Mouse (Mus musculus) gastrocnemius, adult 18-20 months (tissue): ENCODE results near the gene Gm7980. TPM values are rescaled to one million over a fixed set of nuclear protein-coding genes. Genes with fewer than 3 reads are reported as not detected.
"Not testable (repeated sequence)": the region's sequence is repeated elsewhere in the genome, so short reads cannot be mapped to it uniquely, and the experiment has no call there.

ENCODE experiments used
- DNase-seq: peaks from one replicate; pipeline ENCODE4 v3.0.0; 2021; ENCODE audit warnings: low spot score
- long read RNA-seq, 2 experiments: library from polyadenylated mRNA; stranded (forward); transcript quantifications; one replicate each; pipeline ENCODE4 v2.0.0; 2021
- total RNA-seq, 2 experiments: library from RNA; stranded (reverse); gene quantifications; 2 replicates each; pipeline ENCODE4 v1.2.3; 2021

The Gm7980 gene
- total RNA-seq: not detected
- long read RNA-seq, experiment 1: 0 reads
- long read RNA-seq, experiment 2: 0 reads

- not testable (repeated sequence) for DNase-seq
Measured at GRCm38 (mm10) chr14:41907190-41907589, at the start of gene Gm7980. Gene Gm7980, minus strand, starts transcription at chr14:41907290.

- not testable (repeated sequence) for DNase-seq
Measured at GRCm38 (mm10) chr14:41943695-41944094, 36.6 kb upstream of the Gm7980 start, which contains the start of gene 1700024B05Rik. Gene 1700024B05Rik, plus strand, starts transcription at chr14:41943995.

GRCm38 (mm10) chr14:41924649-41925048 is 17.6 kb upstream of the Gm7980 start, which contains the start of gene 1700049E17Rik1:
Gene 1700049E17Rik1, plus strand, starts transcription at chr14:41924949.
- not testable (repeated sequence) for DNase-seq

Other genes starting within 250 kb of the Gm7980 start
- gene Gm8068, start 205.4 kb downstream of the Gm7980 start, total RNA-seq: not detected
- gene Gm7929, start 156.7 kb downstream of the Gm7980 start, total RNA-seq: not detected
- not detected for gene Gm47189, start 134.8 kb downstream of the Gm7980 start, total RNA-seq
- gene 1700049E17Rik1, start 17.7 kb upstream of the Gm7980 start, total RNA-seq: not detected
- not detected for gene 1700024B05Rik, start 36.7 kb upstream of the Gm7980 start, total RNA-seq
- gene Gm6401, start 60.6 kb upstream of the Gm7980 start, total RNA-seq: not detected
- not detected for gene Gm3543, start 76.0 kb upstream of the Gm7980 start, total RNA-seq
- not detected for gene Gm7951, start 210.1 kb upstream of the Gm7980 start, total RNA-seq